Mouse (Mus musculus): Measurements from ENCODE around the gene Pi4ka. TPM values are rescaled to one million over a fixed set of nuclear protein-coding genes. Genes with fewer than 3 reads are reported as not detected.
"Not testable (repeated sequence)": the region's sequence is repeated elsewhere in the genome, so short reads cannot be mapped to it uniquely, and the experiment has no call there.

Gene Pi4ka
- total RNA-seq, 2 experiments from 2014 or later = 324 to 328 TPM

DNA sequence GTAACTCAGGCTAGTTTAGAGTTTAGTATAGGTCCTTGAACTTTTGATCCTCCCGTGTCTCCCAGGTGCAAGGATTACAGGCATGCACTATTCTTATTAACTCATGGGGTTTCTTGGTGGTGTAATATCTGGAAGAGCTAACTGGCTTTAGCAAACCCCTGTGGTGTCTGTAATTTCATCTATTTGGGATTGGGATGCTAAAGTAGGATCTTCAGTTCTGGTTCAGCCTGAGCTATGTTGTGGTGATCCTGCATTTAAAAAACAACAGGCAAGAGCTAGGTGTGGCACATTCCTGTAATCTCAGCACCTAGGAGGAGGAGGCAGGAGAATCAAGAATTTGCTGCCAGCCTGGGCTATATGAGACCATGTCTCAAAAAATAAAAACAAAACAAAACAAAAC, 161.1 kb downstream of the Pi4ka start:
- intact Hi-C loops (cut with DNase I) = no loop called here
- no peak for DNase-seq (ENCODE audit: low spot score in 2 of 2)

DNA sequence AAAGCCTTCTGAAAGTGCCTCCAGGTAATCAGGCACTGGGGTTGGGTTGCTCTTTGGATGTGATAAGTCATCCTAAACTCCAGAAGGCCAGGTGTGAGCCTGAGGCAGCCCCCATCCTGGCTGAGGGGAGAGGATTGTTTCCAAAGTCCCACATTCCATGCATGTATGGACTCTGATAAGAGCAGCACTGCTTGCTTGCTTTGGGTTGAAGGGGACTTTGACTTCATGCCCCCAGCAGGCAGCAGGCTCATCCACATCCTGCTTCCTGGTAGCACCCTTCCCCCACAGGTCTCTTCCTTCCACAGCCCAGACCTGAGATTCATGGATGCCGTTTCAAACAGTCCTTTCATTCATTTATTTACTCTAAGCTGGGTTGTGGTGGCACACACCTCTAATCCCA, 162.4 kb downstream of the Pi4ka start:
- intact Hi-C loops (cut with DNase I) = no loop called here
- no peak for DNase-seq (ENCODE audit: low spot score in 2 of 2)

DNA sequence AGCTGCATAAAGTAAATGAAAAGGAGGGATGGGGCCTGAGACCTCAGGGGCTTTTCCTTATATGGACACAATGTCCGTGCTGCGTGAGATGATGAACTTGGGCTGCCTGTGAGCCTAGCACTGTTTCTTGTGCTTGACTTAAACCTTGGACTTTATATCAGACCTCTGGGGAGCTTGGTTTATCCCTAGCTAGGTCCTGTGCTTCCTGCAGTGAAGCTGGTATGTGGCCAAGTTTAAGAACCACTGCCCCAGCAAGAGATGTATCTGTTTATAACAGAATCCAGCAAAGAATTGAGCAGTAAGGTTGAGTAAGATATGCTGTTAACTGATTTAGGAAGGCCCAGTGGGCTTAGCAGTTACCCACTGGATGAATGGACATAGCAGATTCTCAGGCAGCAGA, 166.7 kb downstream of the Pi4ka start:
- intact Hi-C loops (cut with DNase I) = no loop called here

DNA sequence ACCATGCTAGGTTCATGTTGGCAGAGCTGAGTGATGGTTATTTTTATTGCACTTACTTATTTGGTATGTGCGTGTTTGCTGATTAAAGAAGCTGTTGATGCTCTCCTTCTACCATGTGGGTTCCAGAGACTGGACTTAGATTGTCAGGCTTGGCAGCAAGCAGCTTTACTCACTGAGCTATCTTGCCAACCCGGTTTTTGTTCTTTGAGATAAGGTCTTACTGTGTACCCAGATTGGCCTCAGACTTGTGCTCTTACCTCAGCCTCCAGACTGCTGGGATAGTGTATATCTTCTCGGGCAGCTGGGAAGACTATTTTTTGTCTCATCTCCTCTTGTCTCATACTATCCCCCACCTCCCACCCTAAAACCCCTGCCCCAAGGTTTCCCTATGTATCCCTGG, 168.5 kb downstream of the Pi4ka start:
- DNase-seq (ENCODE audit: low spot score in 2 of 2) = no peak
- intact Hi-C loops (cut with DNase I) = no loop called here

More for the DNA sequence above, 166.7 kb downstream of the Pi4ka start:
- DNase-seq (ENCODE audit: low spot score in 2 of 2) = no peak

DNA sequence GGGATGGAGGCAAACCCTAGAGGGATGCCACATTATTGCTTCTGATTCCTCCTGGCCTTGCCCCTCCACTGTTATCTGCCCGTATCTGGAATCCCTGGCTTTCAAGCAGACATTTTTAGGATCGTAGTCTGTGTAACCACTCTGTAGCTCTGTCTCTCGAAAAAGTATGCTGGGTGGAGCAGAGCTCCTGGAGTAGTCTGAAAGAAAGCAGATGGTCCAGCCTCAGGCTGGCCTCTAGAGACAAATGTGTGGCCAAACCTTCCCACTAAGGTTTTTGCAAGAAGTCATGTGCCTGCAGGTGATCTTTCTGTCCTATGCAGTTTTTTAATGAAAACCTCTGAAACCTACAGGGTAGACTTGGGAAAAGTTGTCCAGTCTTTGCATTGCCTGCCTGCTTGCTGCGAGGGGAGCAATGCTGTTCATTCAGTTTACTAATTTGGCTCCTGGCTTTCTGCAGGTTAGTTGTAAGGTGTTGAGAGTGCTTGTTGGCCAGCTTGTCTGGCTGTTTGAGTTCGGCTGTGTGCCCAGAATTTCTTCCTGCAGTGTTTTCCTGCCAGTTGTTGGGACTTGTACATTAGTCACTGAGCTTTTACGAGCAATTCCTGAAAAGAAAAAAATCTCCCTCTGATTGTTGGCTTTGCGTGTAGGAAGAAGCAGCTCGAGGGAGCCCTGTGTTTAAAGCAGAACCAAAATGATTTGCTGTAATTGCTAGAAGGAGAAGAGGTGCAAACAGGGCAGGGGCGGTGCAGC, 171.0 kb downstream of the Pi4ka start:
- intact Hi-C loops (cut with DNase I) = no loop called here
- DNase-seq (ENCODE audit: low spot score in 2 of 2) = peak; percentile 32 to 88

DNA sequence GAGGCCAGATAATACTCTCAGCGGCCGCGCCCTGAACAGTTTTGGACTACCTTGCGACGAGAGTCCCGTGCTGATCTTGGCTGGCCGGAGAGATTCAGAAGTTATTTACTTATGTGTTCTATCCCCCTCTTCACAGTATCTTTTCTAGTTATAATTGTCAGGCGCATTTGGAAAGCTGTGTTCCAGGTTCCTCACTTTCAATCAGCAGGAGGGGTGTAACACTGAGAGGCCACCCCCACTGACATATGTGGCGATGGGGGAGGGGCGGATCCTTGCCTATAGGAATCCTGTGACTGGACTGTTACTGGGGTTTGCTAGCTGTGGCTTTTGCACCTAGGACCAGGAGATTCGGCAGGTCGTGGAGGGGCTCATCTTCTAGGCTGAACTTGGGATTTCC, 171.6 kb downstream of the Pi4ka start:
- DNase-seq (ENCODE audit: low spot score in 2 of 2) = peak; percentile 50 to 70
- intact Hi-C loops (cut with DNase I) = no loop called here

DNA sequence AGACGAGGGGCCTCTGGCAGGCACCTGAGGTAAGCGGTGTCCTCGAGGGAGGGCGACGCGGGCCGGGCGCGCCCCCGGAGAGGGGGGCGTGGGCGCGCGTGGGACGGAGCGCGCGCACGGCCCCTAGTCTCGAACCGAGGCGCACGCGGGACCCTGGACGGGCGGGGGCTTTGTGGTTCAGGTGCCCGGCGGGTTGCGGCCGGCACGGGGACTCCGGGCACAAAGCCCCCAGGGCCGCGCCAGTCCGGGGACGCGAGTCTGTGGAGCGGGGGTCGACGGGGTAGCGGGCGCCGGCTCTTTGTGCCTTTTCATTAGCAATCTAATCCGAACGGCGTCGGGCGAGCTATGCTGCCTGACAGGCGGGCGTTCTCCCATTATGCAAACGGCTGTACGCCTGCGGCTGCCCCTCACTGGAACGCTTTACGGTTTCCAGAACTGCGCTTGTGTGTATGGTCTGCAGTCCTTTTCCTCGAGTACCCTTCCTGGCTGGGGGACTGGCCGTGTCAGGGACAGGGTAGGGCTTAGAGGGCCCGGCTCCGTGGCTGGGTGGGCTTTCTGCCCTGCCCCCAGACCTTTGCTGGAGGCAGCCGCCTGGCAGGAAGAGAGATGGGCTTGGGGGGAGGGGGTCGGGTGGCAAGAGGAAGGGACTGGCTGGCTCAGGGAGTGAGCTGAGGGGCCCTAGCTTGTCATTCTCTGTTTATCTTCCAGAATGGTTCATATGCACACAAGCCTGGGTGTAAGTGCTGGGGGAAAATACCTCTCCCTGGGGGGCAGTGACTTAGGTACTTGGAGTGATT, 172.2 kb downstream of the Pi4ka start:
- peak; percentile 36 to 40 for DNase-seq (ENCODE audit: low spot score in 2 of 2)
- intact Hi-C loops (cut with DNase I) = loop anchor here (1.0 to 2.0 kb wide), 2 partner anchors 23 to 42 kb away; partner anchors contain the start of gene Tmem191c

DNA sequence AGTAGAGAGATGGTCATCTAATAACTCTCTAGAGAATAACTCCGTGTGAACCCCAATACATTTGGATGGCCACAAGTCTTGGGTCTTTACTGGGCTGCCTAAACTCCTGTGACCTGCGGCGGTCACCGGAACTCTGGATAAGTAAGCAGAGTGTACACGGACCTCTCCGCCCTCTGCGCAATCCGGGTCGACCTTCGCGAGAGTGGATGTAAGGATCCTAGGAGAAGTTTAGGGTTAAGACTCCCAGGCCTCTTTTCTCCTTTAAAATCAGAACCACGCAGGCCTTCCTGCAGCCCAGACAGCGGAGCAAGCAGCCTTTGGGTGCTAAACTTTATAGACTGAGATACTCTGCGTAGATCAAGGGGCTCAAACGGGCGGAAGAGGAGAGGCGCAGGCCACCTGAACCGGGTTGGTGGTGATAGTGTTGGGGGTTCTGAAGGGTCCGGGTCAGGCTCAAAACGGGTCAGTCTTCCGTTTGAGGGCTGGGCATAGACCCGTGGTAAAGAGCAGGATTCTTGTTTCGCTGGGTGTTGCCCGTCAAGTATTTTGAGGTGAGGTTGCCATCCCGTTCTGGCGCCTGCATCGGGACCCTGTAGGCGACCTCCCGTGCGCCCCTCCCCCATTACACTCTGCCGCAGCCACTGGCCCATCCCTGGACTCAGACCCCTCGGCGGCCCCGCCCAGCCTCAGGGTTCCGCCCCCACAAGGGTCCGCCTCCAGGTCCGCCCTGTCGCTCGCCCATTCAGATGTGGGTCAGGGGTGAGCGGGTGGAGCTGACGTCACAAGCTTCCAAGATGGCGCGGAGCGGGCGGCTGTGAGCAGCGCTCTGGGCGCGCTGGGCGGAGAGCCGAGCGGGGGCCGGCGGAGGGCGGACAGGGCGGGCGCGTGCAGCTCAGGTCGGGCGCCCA, 173.1 kb downstream of the Pi4ka start, which contains the start of gene Hic2:
TSS of gene Hic2 (plus strand) at position 779 of the 908 bp plus-strand sequence.
- DNase-seq (ENCODE audit: low spot score in 2 of 2) = peak; percentile 89 to 91
- intact Hi-C loops (cut with DNase I) = loop anchor here (1.0 to 2.0 kb wide), 2 partner anchors 22 to 43 kb away; partner anchors contain the start of gene Tmem191c

DNA sequence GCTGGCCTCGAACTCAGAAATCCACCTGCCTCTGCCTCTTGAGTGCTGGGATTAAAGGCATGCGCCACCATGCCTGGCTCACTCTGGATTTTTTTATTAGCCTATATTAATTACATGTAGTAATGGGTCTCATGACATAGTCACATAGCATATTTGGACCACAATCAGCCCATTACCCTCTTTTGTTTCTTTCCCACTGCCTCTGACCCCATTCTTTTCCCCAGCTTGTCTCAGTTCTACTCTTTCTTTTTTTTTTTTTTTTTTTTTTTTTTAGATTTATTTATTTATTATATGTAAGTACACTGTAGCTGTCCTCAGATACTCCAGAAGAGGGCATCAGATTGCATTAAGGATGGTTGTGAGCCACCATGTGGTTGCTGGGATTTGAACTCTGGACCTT, 174.6 kb downstream of the Pi4ka start:
- DNase-seq (ENCODE audit: low spot score in 2 of 2); intact Hi-C loops (cut with DNase I): not testable (repeated sequence)

Other genes starting within 250 kb of the Pi4ka start
- 100 to 1,000 TPM; 138 to 158 TPM for gene Ube2l3, start 203.7 kb downstream of the Pi4ka start, total RNA-seq (2021)
- gene Rimbp3, start 197.7 kb downstream of the Pi4ka start, total RNA-seq (2021) = 1 to 10 TPM; 1.1 to 2.3 TPM
- 1 to 10 TPM; 4.2 to 4.4 TPM for gene Hic2, start 172.7 kb downstream of the Pi4ka start, total RNA-seq (2021)
- 100 to 1,000 TPM in 1 of 2 experiments, 10 to 100 TPM in 1; 99.2 to 116 TPM for gene Tmem191c, start 130.2 kb downstream of the Pi4ka start, total RNA-seq (2021)
- gene Serpind1, start 74.9 kb downstream of the Pi4ka start, total RNA-seq (2021) = 1 to 10 TPM; 2.5 to 2.7 TPM
- 10 to 100 TPM; 21.5 to 23.9 TPM for gene Snap29, start 328 bp downstream of the Pi4ka start, total RNA-seq (2021)
- 10 to 100 TPM; 30.9 to 31.0 TPM for gene Crkl, start 45.7 kb upstream of the Pi4ka start, total RNA-seq (2021)
- gene Aifm3, start 83.3 kb upstream of the Pi4ka start, total RNA-seq (2021) = 100 to 1,000 TPM in 1 of 2 experiments, 10 to 100 TPM in 1; 96.9 to 100 TPM
- gene Lztr1, start 102.4 kb upstream of the Pi4ka start, total RNA-seq (2021) = 100 to 1,000 TPM; 149 TPM
- 10 to 100 TPM; 43.7 to 45.4 TPM for gene Thap7, start 124.8 kb upstream of the Pi4ka start, total RNA-seq (2021)
- gene Lrrc74b, start 154.9 kb upstream of the Pi4ka start, total RNA-seq (2021) = under 1 TPM; 0.71 to 0.85 TPM
- gene P2rx6, start 155.6 kb upstream of the Pi4ka start, total RNA-seq (2021) = under 1 TPM; 0.80 to 0.99 TPM
- gene Slc7a4, start 176.9 kb upstream of the Pi4ka start, total RNA-seq (2021) = 10 to 100 TPM; 83.2 to 87.4 TPM
- 10 to 100 TPM; 62.4 to 63.8 TPM for gene Smpd4, start 213.0 kb upstream of the Pi4ka start, total RNA-seq (2021)
- 10 to 100 TPM; 22.3 to 26.4 TPM for gene Ccdc74a, start 240.2 kb upstream of the Pi4ka start, total RNA-seq (2021)

Measured in left cerebral cortex, postnatal 25 days (tissue).